Mouse (Mus musculus): Measurements from ENCODE around the gene Tmem200a.

The Tmem200a gene

GRCm38 (mm10) chr10:26078521-26079142, at the start of gene Tmem200a:
Gene Tmem200a, minus strand, starts transcription at chr10:26079052.
- DNase-seq, result peak; percentile 56

GRCm38 (mm10) chr10:26119822-26120183, 41.0 kb upstream of the Tmem200a start:
- no peak for DNase-seq

- DNase-seq, result no peak
Measured at GRCm38 (mm10) chr10:26119067-26119821, 40.4 kb upstream of the Tmem200a start.

GRCm38 (mm10) chr10:26114409-26114808, 35.6 kb upstream of the Tmem200a start:
- DNase-seq, result no peak

GRCm38 (mm10) chr10:26103330-26103982, 24.6 kb upstream of the Tmem200a start:
- DNase-seq, result no peak

GRCm38 (mm10) chr10:26082081-26082480, 3.2 kb upstream of the Tmem200a start:
- no peak for DNase-seq

- DNase-seq, result no peak
Measured at GRCm38 (mm10) chr10:26079678-26080077, 826 bp upstream of the Tmem200a start.

- peak; percentile 5 to 30 for DNase-seq
Measured at GRCm38 (mm10) chr10:26077671-26078481, 976 bp downstream of the Tmem200a start, which contains the start of gene Gm9767. Gene Gm9767, plus strand, starts transcription at chr10:26078255.

- DNase-seq, result no peak
Measured at GRCm38 (mm10) chr10:26076949-26077348, 1.9 kb downstream of the Tmem200a start.

- no peak for DNase-seq
Measured at GRCm38 (mm10) chr10:26071986-26072385, 6.9 kb downstream of the Tmem200a start.

- DNase-seq, result no peak
Measured at GRCm38 (mm10) chr10:26063071-26063470, 15.8 kb downstream of the Tmem200a start.

GRCm38 (mm10) chr10:26059662-26060307, 19.1 kb downstream of the Tmem200a start:
- DNase-seq, result no peak

- DNase-seq, result no peak
Measured at GRCm38 (mm10) chr10:26051177-26051576, 27.7 kb downstream of the Tmem200a start.

- no peak for DNase-seq
Measured at GRCm38 (mm10) chr10:26034931-26035330, 43.9 kb downstream of the Tmem200a start.

- DNase-seq, result no peak
Measured at GRCm38 (mm10) chr10:26018740-26019139, 60.1 kb downstream of the Tmem200a start.

GRCm38 (mm10) chr10:26014298-26014697, 64.6 kb downstream of the Tmem200a start:
- no peak for DNase-seq

GRCm38 (mm10) chr10:26008948-26009347, 69.9 kb downstream of the Tmem200a start:
- DNase-seq, result no peak

GRCm38 (mm10) chr10:26005471-26005870, 73.4 kb downstream of the Tmem200a start:
- DNase-seq, result no peak

GRCm38 (mm10) chr10:26000893-26001292, 78.0 kb downstream of the Tmem200a start:
- no peak for DNase-seq

GRCm38 (mm10) chr10:25999291-25999930, 79.4 kb downstream of the Tmem200a start:
- no peak for DNase-seq

GRCm38 (mm10) chr10:25984056-25984455, 94.8 kb downstream of the Tmem200a start:
- DNase-seq, result no peak

GRCm38 (mm10) chr10:25982617-25983016, 96.2 kb downstream of the Tmem200a start:
- no peak for DNase-seq
